Comparison of ENCODE assay signal across 13 mouse cellular contexts in genomic region chr4:150188236-150188635, GRCm38 (mm10). TPM values are rescaled to one million over a fixed set of nuclear protein-coding genes. Genes with fewer than 3 reads are reported as not detected.
A peak's percentile ranks its signal among the peaks of the same experiment; 100 is the strongest.
DNase-seq lines count a peak whose midpoint lies in the region; ATAC-seq and TF ChIP-seq lines count a peak whose summit lies in the region.
"Had no signal": no experiment of that assay in that cellular context is flagged by ENCODE, and none has a peak within 500 bp of the region (broad histone marks: within the 10 kb centered on the region; RNA-seq: fewer than 3 reads in every experiment).

No protein-coding gene starts in this region.

- 45% methylated on average over 11 of the region's 11 CpGs for WGBS in intestine, embryonic 15.5 days
- WGBS in liver, embryonic 14.5 days (ENCODE audit: insufficient replicate concordance): 35% methylated on average over 11 of the region's 11 CpGs

- peak overlapping the region; percentile 30 for H3K4me2 ChIP-seq in intestine, embryonic 15.5 days (replicated peaks)
- 0 out of 2 replicates have a peak overlapping the region, but pooled peaks have one; percentile 15 for H3K4me2 ChIP-seq in liver, embryonic 14.5 days (ENCODE audit: low read depth)

- H3K9ac ChIP-seq in intestine, embryonic 15.5 days: no peak overlapping the region
- no peak overlapping the region for H3K9ac ChIP-seq in liver, embryonic 14.5 days (replicated peaks)

- H3K36me3 ChIP-seq in intestine, embryonic 15.5 days: no peaks in the 10 kb centered on the region
- no peaks in the 10 kb centered on the region for H3K36me3 ChIP-seq in liver, embryonic 14.5 days (replicated peaks; ENCODE audit: control insufficient read depth, insufficient read depth, low read depth)

- no peaks in the 10 kb centered on the region for H3K27me3 ChIP-seq in intestine, embryonic 15.5 days (replicated peaks)
- H3K27me3 ChIP-seq in liver, embryonic 14.5 days (ENCODE audit: control insufficient read depth, insufficient read depth, low read length): no peaks in the 10 kb centered on the region

- no peak for TF ChIP-seq EP300 in liver, embryonic 14.5 days (IDR thresholded peaks at IDR 0.05; ENCODE audit: low read depth)

- DNase-seq in A20 (ENCODE audit: low read depth, low spot score): peak; percentile 53
- DNase-seq in ES-CJ7 (ENCODE audit: low read depth, low spot score): peak; percentile 53
- DNase-seq in liver, embryonic 14.5 days (ENCODE audit: low read depth in 3 of 3, low spot score in 3 of 3): peak in 1 of 3 experiments; percentile 30
- DNase-seq in ovary, adult 18-20 months (ENCODE audit: low spot score): no peak
- no peak for DNase-seq in layer of hippocampus, adult 9-10 months (ENCODE audit: low spot score)
- DNase-seq: cerebellum, postnatal 36 days; lung, adult 2 months; spleen, adult 18-20 months had no signal

- TF ChIP-seq CTCF in liver, embryonic 14.5 days (IDR thresholded peaks at IDR 0.05; ENCODE audit: low read depth): no peak

- no peak overlapping the region for H3K4me3 ChIP-seq in intestine, embryonic 15.5 days (replicated peaks)
- H3K4me3 ChIP-seq in liver, embryonic 14.5 days (ENCODE audit: insufficient read depth in 1 of 2, low read depth in 2 of 2, low read length in 2 of 2): no peak overlapping the region
- H3K4me3 ChIP-seq: myocyte had no signal

- no peaks in the 10 kb centered on the region for H3K9me3 ChIP-seq in intestine, embryonic 15.5 days
- no peaks in the 10 kb centered on the region for H3K9me3 ChIP-seq in liver, embryonic 14.5 days (ENCODE audit: control insufficient read depth, low read length)

- no peaks in the 10 kb centered on the region for H3K4me1 ChIP-seq in intestine, embryonic 15.5 days (replicated peaks)
- H3K4me1 ChIP-seq in liver, embryonic 14.5 days (replicated peaks; ENCODE audit: control insufficient read depth in 2 of 2, insufficient read depth in 2 of 2, low read length in 1 of 2): 0 out of 4 replicates have a peak, but pooled peaks cover 0 to 5% of the 10 kb centered on the region in 2 experiments

- no peak overlapping the region for H3K27ac ChIP-seq in intestine, embryonic 15.5 days
- H3K27ac ChIP-seq in liver, embryonic 14.5 days: no peak overlapping the region

- peak; percentile 45; the same call in 1 of the 2 replicates for ATAC-seq in intestine, embryonic 15.5 days
- ATAC-seq in liver, embryonic 14.5 days (ENCODE audit: insufficient read depth): no peak
- no peak for ATAC-seq in activated CD4-positive, CD25-positive, alpha-beta regulatory T cell, adult 4 months
- ATAC-seq: inflammation-experienced regulatory T-cells, adult 6 months had no signal

RNA-seq across cellular contexts. Expression of gene Car6, which starts 12.9 kb away (rescaled TPM):
- not detected in 2 replicates for polyA plus RNA-seq in intestine, embryonic 15.5 days (2015; fragmentation: Nextera tagmentation; extraction: Ambion mirVana)
- 0.02 and 0.17 TPM in 2 replicates for polyA plus RNA-seq in liver, embryonic 14.5 days (2012; rRNA removed)
- polyA plus RNA-seq in liver, embryonic 14.5 days (2014; fragmentation: Nextera tagmentation; extraction: Ambion mirVana): 0.09 TPM in 1 of 2 replicates, not detected in the other
- polyA plus RNA-seq in activated CD4-positive, CD25-positive, alpha-beta regulatory T cell, adult 4 months (2017; shearing (Covaris generic)): not detected
- polyA plus RNA-seq: inflammation-experienced regulatory T-cells, adult 6 months had no signal

RNA-seq across cellular contexts. Expression of gene Slc2a7, which starts 39.5 kb away (rescaled TPM):
- 0.30 and 0.63 TPM in 2 replicates for polyA plus RNA-seq in intestine, embryonic 15.5 days (2015; fragmentation: Nextera tagmentation; extraction: Ambion mirVana)
- polyA plus RNA-seq in liver, embryonic 14.5 days (2012; rRNA removed): 0.04 TPM in 1 of 2 replicates, not detected in the other
- polyA plus RNA-seq in liver, embryonic 14.5 days (2014; fragmentation: Nextera tagmentation; extraction: Ambion mirVana): 0.24 TPM in 1 of 2 replicates, not detected in the other
- not detected for polyA plus RNA-seq in activated CD4-positive, CD25-positive, alpha-beta regulatory T cell, adult 4 months (2017; shearing (Covaris generic))
- polyA plus RNA-seq: inflammation-experienced regulatory T-cells, adult 6 months; lung, adult 2 months; myocyte; testis, adult 2 months had no signal

RNA-seq across cellular contexts. Expression of gene Eno1, which starts 48.3 kb away (rescaled TPM):
- polyA plus RNA-seq in intestine, embryonic 15.5 days (2015; fragmentation: Nextera tagmentation; extraction: Ambion mirVana): 1,894 and 1,951 TPM in 2 replicates
- polyA plus RNA-seq in liver, embryonic 14.5 days (2012; rRNA removed): 167 and 215 TPM in 2 replicates
- polyA plus RNA-seq in liver, embryonic 14.5 days (2014; fragmentation: Nextera tagmentation; extraction: Ambion mirVana): 451 and 488 TPM in 2 replicates
- polyA plus RNA-seq in activated CD4-positive, CD25-positive, alpha-beta regulatory T cell, adult 4 months (2017; shearing (Covaris generic)): 100 to 1,000 TPM; 543 to 642 TPM

Comparison
In these comparisons a context has a peak if more than half of its experiments do, and no peak if none do; other contexts are left out.
1. DNase-seq: peak in A20 (single experiment) and ES-CJ7 (single experiment); none in ovary, adult 18-20 months (single experiment) and layer of hippocampus, adult 9-10 months (single experiment).